Mouse (Mus musculus) left cerebral cortex, adult 8-10 months (tissue): ENCODE results near the gene Tysnd1. TPM values are rescaled to one million over a fixed set of nuclear protein-coding genes. Genes with fewer than 3 reads are reported as not detected.

ENCODE experiments used
- DNase-seq, 2 experiments: peaks; one replicate each; pipeline ENCODE4 v3.0.0; 2022; ENCODE audit warnings: low spot score in 2 of 2
- total RNA-seq, 4 experiments: library from RNA; stranded (reverse); gene quantifications; 2 replicates each; pipeline ENCODE4 v1.2.4; 2022

Tysnd1 gene
- 10 to 100 TPM; 18.4 to 23.4 (median 20.7) TPM for total RNA-seq

GRCm38 (mm10) chr10:61694870-61695670 lies at the start of gene Tysnd1:
Gene Tysnd1 (plus strand): TSS chr10:61695514.
- peak; percentile 91 to 97 for DNase-seq

GRCm38 (mm10) chr10:61646557-61646956 lies 48.8 kb upstream of the Tysnd1 start:
- DNase-seq, result no peak

- peak; percentile 67 to 76 for DNase-seq
These were observed 47.3 kb upstream of the Tysnd1 start, which contains the start of gene Ppa1 for GRCm38 (mm10) chr10:61647790-61648736. Gene Ppa1 (plus strand): TSS chr10:61648552.

GRCm38 (mm10) chr10:61648737-61649645 lies 46.3 kb upstream of the Tysnd1 start:
- DNase-seq, result no peak

GRCm38 (mm10) chr10:61654105-61654504 lies 41.2 kb upstream of the Tysnd1 start:
- DNase-seq, result no peak

- DNase-seq, result no peak
These were observed 40.6 kb upstream of the Tysnd1 start for GRCm38 (mm10) chr10:61654691-61655090.

GRCm38 (mm10) chr10:61655188-61655587 lies 40.1 kb upstream of the Tysnd1 start:
- no peak for DNase-seq

GRCm38 (mm10) chr10:61656928-61657882 lies 38.1 kb upstream of the Tysnd1 start:
- no peak for DNase-seq

- no peak for DNase-seq
These were observed 37.3 kb upstream of the Tysnd1 start for GRCm38 (mm10) chr10:61657985-61658384.

- no peak for DNase-seq
These were observed 33.4 kb upstream of the Tysnd1 start for GRCm38 (mm10) chr10:61661887-61662286.

- no peak for DNase-seq
These were observed 32.8 kb upstream of the Tysnd1 start for GRCm38 (mm10) chr10:61662391-61662988.

- no peak for DNase-seq
These were observed 30.2 kb upstream of the Tysnd1 start for GRCm38 (mm10) chr10:61665111-61665510.

GRCm38 (mm10) chr10:61665651-61666050 lies 29.7 kb upstream of the Tysnd1 start:
- no peak for DNase-seq

GRCm38 (mm10) chr10:61669289-61669688 lies 26.0 kb upstream of the Tysnd1 start:
- no peak for DNase-seq

GRCm38 (mm10) chr10:61669896-61670295 lies 25.4 kb upstream of the Tysnd1 start:
- DNase-seq, result no peak

- no peak for DNase-seq
These were observed 24.6 kb upstream of the Tysnd1 start for GRCm38 (mm10) chr10:61670758-61671157.

GRCm38 (mm10) chr10:61675935-61676334 lies 19.4 kb upstream of the Tysnd1 start:
- DNase-seq, result no peak

- DNase-seq, result no peak
These were observed 15.8 kb upstream of the Tysnd1 start for GRCm38 (mm10) chr10:61679545-61679944.
